Mouse (Mus musculus) right cerebral cortex, postnatal 25 days (tissue): ENCODE results near the gene Fibp.

ENCODE experiments used
- DNase-seq: peaks from one replicate; pipeline ENCODE4 v3.0.0; 2022

Fibp gene

DNA sequence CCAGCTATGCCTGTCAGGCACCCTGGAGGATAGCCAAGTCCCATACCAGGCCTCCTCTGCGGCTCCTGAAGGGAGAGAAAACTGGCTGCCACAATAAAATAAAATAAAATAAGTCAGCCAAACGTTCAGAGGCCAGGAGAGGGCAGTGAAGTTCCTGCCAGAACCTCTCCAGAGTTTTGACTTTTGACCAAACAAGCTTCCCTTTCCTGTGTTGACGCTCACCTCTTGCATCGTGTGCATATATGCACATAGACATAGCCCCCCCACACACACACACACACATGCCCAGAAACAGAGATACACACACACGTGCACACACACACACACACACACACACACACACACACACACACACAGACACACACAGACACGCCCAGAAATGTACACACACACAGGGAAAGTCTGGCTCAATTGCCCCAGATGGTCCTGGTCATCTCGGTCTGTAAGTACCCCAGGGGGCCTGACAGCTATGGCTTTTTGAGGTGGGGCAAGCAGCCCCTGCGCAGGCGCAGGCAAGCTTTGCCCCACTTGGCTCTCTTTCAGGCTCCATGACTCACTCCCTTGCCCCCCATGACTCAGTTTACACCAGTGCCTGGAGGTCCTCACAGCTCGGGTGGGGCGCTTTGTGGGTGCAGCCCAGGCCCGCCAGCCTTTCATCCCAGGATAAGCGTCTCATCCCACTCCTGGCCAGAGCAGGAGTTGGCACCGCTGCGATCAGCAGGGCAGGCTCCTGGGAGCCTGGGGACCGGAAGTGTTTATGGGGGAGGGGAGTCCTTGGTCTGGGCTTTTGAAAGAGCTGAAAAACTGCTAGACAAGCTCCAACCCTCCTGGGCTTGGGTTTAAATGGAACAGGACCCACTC lies 27.2 kb upstream of the Fibp start:
- DNase-seq: no peak

DNA sequence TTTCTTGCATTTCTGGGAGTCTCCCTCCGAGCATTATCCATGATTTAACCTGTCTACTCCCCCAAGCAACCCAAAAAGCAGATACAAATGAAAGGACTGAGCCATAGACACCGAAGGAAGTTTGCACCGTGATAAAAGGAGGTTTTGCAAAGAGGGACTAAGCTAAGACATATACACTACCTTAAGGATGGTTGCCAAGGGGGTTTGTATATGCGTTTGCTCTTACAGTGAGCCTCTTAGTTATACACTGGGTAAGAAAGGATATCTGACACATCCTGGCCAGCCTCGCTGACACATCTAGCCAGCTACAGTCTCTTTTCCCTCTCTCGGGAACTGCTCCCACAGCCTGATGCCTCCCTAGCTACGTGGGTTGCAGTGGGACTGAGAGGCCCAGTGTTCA lies 26.5 kb upstream of the Fibp start:
- DNase-seq: no peak

DNA sequence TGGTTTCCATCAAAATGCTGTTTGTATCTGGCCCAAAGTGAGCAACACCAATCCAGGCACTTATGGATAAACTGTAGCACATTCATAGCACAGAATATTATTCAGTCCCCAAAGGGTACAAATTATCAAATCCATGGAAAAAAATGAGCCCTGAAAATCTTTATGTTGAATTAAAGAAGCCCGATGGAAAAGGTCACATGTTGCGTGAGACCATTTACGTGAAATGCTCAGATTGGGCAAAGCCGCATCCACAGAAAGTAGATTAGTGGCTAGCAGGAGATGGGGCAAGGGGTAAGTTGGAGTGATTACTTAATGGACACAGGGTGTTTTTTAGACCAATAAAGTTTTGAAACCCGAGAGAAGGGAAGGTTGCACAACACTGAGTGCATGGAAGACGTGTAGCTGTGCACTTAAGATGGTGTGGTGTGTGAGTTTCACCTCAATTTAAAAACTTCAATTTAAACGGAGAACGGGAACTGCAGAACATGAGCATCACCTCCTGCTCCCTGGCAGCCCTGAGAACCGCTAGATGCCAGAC lies 16.0 kb upstream of the Fibp start:
- no peak for DNase-seq

DNA sequence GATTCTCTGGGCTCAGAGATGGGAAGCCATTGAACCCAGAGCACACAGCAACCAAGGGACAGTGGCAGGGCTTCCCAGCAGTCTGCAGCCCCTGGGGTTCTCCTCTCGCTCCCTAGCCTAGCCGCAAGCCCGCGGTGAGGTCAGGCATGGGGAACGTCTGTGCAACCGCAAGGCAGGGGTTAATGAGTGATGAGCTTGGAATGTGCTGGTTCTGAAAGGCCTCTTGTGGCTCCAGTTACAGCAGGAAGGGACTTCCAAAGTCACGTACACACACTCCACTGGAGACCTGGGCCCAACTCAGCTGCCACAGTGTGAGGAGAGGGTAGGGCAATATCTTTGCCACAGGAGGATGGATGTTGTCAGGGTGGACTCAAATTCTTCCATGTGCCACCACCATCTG lies 15.5 kb upstream of the Fibp start:
- no peak for DNase-seq

DNA sequence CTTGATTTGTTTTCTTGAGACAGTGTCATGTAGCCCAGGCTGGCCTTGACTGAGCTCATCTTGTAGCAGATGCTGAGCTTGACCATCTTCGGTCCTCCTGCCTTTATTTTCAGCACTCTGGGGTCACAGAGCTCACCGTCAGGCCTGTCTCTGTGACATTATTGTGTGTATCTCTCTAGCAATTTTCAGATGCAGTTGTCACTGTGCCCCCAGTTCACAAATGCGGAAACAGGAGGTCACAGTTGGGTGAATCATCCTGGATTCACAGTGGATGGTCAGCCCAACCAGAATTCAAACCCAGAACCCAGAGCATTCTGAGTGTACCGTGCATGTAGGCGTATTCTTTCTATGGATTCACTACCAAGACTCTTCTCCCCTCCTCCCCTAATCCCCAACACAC lies 14.7 kb upstream of the Fibp start:
- no peak for DNase-seq

DNA sequence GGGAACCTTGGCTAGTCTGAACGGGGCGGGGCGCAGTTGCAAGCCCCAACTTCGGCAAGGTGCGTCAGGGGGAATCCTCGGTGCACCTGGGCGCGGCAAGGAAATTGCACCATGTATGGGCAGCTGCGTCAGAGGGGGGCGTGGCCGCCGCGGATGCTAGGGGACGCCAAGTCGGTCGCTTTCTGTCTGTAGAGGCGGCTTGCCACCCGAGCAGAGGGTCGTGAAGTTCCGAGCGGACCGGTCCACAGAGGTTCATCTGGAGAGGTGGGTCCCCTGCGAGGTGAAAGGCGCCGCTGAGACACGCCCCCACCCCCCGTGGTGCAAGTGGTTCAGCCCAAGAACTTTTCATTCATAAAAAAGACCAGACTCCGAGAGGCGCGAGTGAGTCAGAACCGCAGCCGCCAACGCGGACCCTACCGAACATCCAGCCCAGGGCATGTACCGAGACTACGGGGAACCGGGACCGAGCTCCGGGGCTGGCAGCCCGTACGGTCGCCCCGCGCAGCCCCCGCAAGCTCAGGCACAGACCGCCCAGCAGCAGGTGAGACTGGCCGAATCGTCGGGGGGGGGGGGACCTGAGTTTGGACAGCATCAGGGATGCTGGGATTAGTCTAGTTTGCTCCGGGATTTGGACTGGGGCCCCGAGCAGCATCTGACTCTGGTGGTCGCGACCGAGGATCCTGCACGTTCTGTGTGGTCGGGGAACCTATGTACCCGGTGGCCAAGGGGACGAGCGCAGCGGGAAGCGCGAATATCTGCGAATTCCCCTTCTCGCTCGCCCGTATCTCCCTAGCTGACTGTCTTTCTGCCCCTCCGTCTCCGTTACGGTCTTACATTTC lies 12.7 kb upstream of the Fibp start, which contains the start of gene Fosl1:
Gene Fosl1, plus strand, starts transcription at position 33 of the 839 bp plus-strand sequence.
- DNase-seq: peak; percentile 74

DNA sequence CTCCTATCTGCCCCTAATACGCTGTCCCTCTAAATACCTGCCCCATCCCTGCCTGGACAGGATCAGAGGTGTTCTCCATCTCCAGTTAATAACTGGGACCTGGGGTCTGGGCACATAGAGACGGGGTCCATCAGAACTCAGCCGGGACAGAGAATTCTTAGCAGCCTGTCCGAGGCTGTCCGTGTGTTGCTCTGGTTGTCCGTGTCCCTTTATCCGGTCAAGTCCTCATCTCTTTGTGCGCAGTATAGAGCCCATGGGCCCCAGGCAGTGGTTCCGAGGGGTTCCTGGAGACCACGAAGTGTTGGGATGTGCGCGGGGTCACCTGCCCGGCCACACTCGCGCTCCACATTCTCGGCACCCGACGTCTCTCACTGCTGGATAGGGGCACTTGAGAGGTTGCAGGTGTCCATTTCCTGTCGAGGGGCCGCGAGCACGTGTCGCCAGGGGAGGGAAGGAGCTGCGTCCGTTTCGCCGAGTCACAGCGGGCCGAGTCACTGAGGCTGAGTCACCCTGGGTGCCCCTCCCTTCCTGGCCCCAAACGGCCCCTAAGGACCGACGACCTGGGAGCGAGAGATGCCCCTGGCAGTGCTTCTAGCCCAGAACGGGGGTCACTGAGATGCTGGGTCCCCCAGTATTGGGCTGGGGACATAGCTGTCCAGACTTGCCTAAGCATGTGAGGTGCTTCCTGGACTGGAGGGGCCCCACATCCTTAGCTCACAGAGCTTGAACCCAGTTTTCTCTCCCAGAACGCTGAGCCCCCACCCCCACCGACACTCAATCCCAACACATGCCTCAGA lies 11.9 kb upstream of the Fibp start:
- no peak for DNase-seq

DNA sequence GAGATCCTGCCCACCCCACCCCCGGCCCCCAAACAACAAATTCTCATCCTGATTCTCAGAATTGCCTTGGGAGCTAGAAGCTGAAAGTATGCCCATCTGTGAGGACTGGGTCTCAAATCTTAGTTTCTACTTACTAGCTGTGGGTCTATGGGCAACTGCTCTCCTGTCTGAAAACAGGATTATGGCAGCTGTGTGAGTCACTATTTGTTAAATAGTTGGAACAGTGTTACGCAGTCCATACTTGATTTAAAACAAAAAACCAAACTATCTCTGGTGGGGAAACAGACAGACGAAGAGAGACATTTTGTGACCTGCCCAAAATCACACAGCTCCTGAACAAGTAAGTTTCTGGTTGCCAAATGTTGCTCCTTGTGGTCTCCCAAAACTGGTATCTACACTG lies 10.7 kb upstream of the Fibp start:
- DNase-seq: no peak

DNA sequence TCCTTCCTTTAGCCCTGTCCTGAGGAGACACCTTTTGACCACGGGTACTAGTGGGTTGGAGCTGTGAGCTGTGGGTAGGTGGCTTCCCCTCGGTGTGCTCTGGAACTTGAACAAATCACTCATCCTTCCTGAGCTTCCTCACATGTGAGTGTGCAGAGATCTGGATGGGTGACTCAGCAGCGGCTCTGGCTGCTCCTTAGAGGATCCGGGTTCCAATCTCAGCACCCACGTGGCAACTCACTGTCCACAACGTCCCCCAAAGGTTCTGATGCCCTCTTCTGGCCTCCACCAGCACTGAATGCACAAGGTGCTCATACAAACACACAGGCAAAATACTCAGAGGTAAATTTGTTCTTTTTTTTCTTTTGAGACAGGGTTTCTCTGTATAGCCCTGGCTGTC lies 8.6 kb upstream of the Fibp start:
- DNase-seq: no peak

DNA sequence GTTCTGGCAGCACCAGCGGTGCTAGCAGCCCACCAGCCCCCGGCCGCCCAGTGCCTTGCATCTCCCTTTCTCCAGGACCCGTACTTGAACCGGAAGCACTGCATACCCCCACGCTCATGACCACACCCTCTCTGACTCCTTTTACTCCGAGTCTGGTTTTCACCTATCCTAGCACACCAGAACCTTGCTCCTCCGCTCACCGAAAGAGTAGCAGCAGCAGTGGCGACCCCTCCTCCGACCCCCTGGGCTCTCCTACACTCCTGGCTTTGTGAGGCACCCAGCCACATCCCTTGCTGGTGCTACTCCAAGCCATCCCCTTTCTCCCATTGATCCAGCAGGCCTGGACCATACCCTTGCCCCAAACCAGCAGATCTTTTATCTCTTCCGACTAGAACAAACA lies 5.4 kb upstream of the Fibp start:
- DNase-seq: no peak

DNA sequence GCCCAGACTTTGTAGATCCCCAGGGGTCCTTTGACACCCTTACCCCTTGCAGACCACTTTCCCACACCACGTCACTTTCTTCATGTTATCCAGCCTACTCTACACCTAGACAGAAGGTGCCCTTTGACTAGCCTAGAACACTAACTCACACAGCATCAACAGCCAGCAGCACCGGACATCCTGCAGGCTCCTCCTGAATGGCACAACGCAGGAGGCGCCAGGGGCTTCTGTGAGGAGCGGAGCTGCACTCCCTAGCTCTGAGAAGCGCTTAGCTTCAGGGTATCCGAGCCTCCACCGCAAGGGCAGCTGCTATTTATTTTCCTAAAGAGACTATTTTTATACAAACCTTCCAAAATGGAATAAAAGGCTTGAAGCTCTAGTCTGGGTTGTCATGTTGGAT lies 4.8 kb upstream of the Fibp start:
- DNase-seq: no peak

DNA sequence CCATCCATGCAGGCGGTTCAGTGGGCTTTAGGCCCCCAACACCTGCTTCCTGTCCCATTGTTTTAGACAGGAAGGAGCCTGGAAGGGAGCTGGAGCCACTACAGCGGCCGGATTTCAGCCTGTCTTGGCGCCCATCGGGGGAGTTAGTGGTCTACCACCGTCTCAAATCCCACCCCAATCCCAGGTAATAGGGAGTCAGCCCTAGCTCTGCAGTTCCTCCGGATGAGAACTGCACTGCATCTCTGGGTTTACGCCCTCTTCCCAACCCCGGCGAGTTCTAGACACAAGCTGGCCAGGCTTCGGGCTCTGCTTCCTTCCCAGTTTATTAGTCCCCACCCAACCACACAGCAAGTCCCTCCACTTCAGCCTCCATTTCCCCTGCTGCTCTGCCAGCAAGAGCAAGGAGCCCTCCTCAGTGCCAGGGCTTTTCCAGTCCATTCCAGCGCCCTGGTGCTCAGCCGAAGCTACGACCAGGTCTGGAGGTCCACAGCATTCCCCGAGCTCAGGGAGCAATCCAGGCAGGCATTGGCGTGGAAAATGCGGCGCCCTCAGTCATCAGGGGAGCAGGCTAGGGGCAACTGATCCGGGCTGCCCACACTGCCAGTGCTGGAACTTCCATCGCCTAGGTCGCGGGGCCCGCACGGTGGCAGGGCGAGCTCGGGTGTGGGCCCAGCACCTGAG lies 4.0 kb upstream of the Fibp start:
- DNase-seq: no peak

DNA sequence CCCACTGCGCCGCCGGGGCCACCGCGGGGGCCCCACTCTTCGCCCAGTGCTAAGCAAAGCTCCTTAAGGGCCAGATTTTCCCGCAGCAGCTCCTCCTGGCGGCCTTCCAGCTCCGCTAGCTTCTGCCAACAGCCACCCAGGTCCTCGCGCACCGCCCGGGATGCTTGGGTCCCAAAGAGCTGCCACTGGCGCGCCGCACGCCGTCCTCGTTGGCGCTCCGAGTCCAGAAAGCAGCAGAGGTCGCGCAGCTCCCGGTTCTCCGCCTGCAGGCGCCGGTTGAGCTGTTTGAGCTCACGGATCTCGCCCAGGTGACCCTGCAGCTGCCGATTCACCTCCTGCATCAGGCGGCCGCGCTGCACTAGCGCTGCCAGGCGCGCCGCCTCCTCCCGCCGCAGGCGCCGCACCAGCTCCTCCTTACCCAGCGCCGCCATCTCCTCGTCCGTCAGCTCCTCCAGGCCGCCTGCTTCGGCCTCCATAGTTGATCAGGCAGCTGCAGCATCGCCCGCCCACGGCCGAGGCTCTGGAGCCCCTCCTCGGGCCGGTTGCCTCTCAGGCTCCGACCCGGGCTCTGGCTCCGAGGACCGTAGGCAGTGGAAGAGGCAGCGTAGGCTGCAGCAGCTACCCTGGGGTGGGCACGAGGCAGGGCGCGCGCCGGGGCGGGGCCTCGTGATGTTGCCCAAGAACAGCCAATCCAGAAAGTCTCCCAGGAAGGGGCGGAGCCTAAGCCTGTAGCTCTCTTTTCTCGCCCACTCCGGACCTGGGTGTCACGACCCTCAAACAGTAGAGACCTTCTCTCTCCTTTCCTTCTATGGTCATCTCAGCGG lies 3.3 kb upstream of the Fibp start:
- peak; percentile 96 for DNase-seq

DNA sequence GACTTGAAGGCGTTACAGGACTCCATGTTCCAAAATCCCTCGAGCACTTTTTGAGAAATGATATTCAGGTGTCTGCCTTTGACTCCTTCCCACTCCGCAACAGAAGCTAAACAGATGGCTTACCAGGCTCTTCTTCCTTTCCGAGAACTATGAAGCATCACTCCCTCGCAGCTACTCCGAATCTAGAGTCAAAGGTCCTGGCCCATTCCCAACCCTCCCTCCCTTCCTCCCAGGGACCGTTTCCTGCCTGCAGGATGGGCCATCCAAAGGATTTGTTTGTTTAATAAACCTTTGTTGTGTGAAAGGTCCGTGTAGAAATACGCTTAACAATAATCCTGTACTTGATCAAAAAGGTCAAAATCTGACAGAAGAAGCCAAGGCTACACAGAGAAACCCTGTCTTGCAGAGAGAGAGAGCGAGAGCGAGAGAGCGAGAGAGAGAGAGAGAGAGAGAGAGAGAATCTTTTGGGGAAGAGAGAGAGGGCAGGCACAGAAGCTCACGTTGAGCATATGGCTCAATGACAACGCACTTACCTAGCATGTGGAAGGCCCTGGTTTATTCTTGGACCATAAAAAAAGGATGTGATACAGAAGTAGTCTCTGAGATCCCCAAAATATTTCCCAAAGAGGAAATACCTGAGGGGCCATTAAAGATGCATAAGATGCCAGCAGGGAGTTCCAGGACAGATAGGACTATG lies 2.5 kb upstream of the Fibp start, which contains the start of gene Ccdc85b:
Gene Ccdc85b, minus strand, starts transcription at position 149 of the 697 bp plus-strand sequence.
- DNase-seq: no peak

DNA sequence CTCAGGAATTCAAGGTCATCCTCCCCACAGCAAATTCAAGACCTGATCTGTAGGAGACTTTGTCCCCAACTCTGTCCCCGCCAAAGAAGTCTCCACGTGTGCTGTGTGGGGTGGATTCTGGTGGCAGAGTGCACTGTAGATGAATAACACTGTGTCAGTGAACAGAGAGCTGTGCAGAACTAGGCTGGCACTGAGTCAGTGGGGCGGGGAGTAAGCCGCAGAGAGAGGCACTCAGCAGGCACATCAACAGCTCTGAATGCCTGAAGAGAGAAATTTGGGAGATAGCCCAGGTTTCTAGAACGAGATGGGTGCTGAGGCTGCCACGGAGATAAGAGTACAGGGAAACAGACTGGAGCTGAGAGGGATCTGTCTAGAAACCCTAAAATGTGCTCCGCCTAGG lies 1.4 kb upstream of the Fibp start:
- DNase-seq: peak; percentile 55

DNA sequence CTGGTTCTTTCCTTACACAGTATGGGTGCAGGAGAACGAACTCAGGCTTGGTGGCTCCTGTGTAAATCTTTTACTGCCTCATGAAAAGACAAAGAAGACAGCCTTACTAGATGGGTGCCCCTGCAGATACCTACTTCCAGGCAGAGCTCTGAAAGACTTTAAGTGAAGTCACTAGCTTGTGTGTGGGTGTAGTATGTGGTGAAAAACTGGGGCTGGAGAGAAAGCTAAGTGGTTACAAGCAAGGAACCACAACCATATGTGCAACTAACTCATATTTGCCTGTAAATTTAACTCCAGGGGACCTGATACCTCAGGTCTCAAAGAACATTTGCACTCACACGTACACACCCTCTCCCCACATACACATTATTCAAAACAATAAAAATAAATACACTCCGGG lies 519 bp upstream of the Fibp start:
- DNase-seq: no peak

DNA sequence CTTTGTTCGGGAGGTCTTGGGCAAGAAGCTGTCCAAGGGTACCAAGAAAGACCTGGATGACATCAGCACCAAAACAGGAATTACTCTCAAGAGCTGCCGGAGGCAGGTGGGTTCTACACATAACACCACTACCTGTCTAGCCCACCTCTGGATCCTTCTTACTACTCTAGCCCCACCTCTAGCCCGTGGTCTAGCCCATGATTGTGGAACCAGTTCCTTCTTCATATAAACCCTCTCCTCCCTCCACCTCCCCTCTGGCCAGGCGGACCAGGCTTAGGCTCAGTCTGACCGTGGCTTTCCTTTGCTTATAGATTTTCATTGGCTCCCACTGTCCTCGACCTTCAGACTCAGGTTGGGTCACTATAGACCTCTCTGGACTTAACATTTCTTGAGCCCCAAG lies 996 bp downstream of the Fibp start:
- DNase-seq: no peak

DNA sequence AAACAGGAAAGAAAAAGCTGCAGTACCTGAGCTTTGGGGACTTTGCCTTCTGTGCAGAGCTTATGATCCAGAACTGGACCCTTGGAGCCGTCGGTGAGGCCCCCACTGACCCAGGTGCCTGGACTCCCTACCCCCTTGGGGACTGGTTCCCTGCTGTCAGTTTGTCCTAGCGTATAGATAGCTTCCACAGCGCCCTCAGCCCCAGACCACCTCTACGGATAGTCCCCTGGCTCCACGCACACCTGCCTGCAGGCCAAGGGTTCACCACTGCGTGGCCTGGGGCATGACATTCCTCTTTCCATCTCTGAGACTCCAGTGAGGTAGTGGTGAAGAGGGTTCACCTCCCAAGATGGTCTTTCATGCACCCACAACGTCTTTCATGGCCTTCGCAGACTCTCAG lies 2.8 kb downstream of the Fibp start:
- no peak for DNase-seq

DNA sequence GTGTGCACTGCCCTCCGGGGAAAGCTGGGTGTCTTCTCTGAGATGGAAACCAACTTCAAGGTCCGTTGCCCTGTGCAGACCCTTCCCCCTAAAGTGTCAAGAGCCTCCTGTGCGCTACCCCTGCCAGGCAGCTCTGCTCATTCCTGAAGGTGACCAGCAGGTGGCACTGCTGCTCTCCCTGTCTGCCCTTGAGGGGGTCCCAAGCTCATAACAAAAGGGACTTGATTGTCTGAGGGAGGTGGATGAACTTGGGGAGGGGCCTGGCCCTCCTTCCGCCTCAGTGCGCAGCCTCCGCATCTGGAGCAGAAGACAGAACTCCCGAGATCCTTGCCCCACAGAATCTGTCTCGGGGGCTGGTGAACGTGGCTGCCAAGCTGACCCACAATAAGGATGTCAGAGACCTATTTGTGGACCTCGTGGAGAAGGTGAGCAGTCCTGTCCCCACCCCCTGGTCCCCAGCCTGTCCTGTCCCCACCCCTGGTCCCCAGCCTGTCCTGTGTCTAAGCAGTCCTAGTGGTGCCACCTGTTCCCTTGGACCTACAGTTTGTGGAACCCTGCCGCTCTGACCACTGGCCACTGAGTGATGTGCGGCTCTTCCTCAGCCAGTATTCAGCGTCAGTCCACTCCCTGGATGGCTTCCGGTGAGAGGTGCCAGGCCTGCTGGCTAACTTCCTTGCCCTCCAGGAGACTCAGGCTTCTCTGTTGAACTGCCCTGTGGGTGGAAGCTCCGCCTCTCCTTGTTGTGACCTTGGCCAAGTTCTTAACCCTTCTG lies 3.6 kb downstream of the Fibp start:
- DNase-seq: no peak

DNA sequence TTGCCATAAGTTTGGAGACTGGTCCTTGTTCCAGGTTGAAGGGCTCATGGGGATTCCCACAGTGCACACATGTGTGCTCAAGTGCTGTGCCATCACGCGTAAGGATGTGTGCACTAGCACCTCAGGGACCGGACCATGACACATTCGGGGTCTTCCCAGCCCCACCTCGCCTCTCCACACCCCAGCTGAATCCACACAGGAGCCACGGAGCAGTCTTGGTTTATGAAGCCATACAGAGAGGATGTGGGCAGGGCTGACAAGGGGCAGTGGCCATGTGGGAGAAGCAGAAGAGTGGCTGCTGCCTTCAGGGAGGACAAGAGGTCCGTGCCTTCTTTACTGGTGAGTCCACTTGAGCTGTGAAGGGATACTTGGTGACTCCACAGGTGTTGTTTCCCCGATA lies 4.6 kb downstream of the Fibp start:
- no peak for DNase-seq
